Mouse (Mus musculus): ENCODE results near the gene Mfsd11. TPM values are rescaled to one million over a fixed set of nuclear protein-coding genes. Genes with fewer than 3 reads are reported as not detected.

The Mfsd11 gene
- polyA plus RNA-seq (2014; fragmentation: Nextera tagmentation; extraction: Ambion mirVana), result 31.9 and 39.7 TPM in 2 replicates

DNA sequence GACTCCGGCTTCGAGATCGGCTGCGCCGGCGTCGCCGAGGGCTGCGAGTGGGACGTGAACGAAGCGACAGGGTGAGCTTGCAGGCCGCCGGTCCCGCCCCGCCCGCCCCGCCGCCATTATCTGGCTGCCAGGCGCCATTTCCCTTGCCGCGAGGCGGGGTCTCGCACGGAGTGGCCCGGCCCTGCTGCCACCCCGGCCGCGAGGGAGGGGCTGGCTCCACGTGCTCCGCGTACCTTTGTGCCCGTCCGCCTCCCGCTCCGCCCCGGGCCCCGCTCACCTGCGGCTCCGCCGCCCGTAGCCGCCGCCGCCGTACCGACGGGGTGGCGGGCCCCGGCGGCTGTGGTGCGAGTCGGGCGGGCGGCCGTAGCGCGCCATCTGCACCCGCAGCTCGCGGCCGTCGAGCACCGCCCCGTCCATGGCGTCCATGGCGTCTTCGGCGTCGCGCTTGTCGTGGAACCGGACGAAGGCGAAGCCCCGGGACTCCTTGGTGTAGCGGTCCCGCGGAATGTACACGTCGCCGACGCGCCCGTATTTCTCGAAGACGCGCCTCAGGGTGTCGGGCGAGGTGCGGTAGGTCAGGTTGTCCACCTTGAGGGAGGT is at the start of gene Mfsd11:
TSS of gene Mfsd11 (plus strand) at position 150 of the 600 bp plus-strand sequence.
- Histone ChIP-seq H3K4me2 (ENCODE audit: low read length) (peak within 1 kb of the TSS; percentile 70), H3K27me3 (ENCODE audit: control insufficient read depth, insufficient read depth, low read length) (no peaks in the 10 kb centered on the region), H3K27ac (replicated peaks in 1 of 2; ENCODE audit: control insufficient read depth in 1 of 2, insufficient read depth in 1 of 2, low read depth in 2 of 2, low read length in 2 of 2) (peak within 1 kb of the TSS; percentile 99 to 100), H3K9ac (ENCODE audit: low read length) (peak within 1 kb of the TSS; percentile 99), H3K4me3 (ENCODE audit: control insufficient read depth in 1 of 2, insufficient read depth in 1 of 2, low read depth in 1 of 2, low read length in 2 of 2) (peak within 1 kb of the TSS; percentile 92 to 98), H3K9me3 (ENCODE audit: control insufficient read depth, low read length) (no peaks in the 10 kb centered on the region), H3K36me3 (ENCODE audit: control insufficient read depth, insufficient read depth, low read length) (peaks cover 61% of the 10 kb centered on the region), H3K4me1 (ENCODE audit: control insufficient read depth in 2 of 2, insufficient read depth in 2 of 2, low read length in 2 of 2) (peaks cover 2 to 25% of the 10 kb centered on the region in 2 experiments; a peak in 2 of 4 replicates)
- WGBS, result under 1% methylated on average over 82 of the region's 91 CpGs
- peak; percentile 72 for ATAC-seq (ENCODE audit: insufficient number of reproducible peaks, insufficient read depth, low FRiP score, low read depth)

DNA sequence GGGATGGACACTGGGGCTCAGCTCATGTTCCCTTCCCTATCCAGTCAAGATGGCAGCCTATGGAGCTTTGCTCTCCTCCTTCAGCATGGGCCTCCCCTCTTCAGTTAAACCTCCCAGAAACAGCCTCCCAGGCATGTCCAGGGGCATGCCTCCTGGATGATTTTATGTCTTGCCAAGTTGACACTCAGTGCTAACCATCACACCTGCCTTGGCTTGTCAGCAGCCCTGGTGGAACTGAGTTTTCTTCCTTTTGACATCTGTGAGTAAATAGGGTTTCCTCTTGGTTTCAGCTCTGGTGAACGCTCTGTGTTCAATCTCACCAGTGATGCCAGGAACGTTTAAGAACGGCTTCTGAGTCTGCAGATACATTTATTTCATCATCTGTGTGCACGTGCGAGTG is 49.5 kb upstream of the Mfsd11 start:
- Histone ChIP-seq H3K9me3 (ENCODE audit: control insufficient read depth, low read length) (no peaks in the 10 kb centered on the region), H3K27me3 (ENCODE audit: control insufficient read depth, insufficient read depth, low read length) (no peaks in the 10 kb centered on the region), H3K4me3 (ENCODE audit: control insufficient read depth in 1 of 2, insufficient read depth in 1 of 2, low read depth in 1 of 2, low read length in 2 of 2) (no peak overlapping the region), H3K9ac (ENCODE audit: low read length) (no peak overlapping the region), H3K27ac (replicated peaks in 1 of 2; ENCODE audit: control insufficient read depth in 1 of 2, insufficient read depth in 1 of 2, low read depth in 2 of 2, low read length in 2 of 2) (no peak overlapping the region), H3K4me2 (ENCODE audit: low read length) (no peak overlapping the region), H3K4me1 (ENCODE audit: control insufficient read depth in 2 of 2, insufficient read depth in 2 of 2, low read length in 2 of 2) (peaks cover 5 to 6% of the 10 kb centered on the region in 2 experiments; a peak in 3 of 4 replicates), H3K36me3 (ENCODE audit: control insufficient read depth, insufficient read depth, low read length) (no peaks in the 10 kb centered on the region)
- ATAC-seq (ENCODE audit: insufficient number of reproducible peaks, insufficient read depth, low FRiP score, low read depth), result no peak
- 77% methylated on average over 5 of the region's 5 CpGs for WGBS

DNA sequence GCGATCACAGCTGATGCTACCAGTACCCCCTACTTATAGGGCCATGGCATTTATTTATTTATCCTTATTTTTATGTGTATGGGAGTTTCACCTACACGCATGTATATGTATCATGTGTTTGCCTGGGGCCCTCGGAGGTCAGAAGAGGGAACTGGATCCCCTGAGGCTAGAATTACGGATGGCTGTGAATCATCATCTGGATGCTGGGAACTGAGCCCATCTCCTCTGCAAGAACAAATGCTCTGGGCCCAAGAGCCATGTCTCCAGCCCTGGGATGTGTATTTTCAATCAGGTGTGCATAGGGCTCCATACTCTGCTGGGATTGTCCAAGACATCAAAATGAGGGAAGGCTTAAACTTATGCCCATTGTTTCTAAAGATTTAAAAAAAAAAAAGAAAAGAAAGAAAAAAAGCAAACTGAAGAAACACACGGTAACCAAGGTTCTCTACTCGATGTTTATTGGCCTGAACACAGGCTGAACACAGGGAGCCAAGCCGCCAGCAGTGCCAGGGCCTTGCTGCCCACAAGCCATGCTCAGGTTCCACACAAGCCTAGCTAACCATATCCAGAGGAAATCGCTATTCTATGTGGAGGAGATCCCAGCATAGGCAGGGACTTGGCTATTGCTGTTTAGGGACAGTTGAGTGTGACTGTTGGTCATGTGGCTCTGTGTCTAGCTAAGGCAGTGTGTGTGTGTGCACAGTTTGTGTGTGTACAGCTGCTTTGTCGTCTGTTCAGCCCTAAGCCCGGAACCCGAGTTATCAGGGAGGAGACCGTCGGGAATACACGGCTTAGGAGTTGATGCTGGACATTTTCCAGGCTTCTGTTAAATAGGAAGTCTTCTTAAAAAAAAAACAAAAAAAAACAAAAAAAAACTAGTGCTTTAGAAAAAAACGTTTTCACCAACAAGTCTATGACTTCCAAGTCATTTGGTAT is 45.8 kb upstream of the Mfsd11 start:
- H3K27ac ChIP-seq (replicated peaks in 1 of 2; ENCODE audit: control insufficient read depth in 1 of 2, insufficient read depth in 1 of 2, low read depth in 2 of 2, low read length in 2 of 2), result peak overlapping the region; percentile 58 to 71
- peaks cover 8 to 12% of the 10 kb centered on the region in 2 experiments for H3K4me1 ChIP-seq (ENCODE audit: control insufficient read depth in 2 of 2, insufficient read depth in 2 of 2, low read length in 2 of 2)
- H3K36me3 ChIP-seq (ENCODE audit: control insufficient read depth, insufficient read depth, low read length), result peaks cover 9% of the 10 kb centered on the region
- H3K9ac ChIP-seq (ENCODE audit: low read length), result peak overlapping the region; percentile 36; the same call in 1 of the 2 replicates
- H3K27me3 ChIP-seq (ENCODE audit: control insufficient read depth, insufficient read depth, low read length), result no peaks in the 10 kb centered on the region; the same call in 1 of the 2 replicates
- no peak for ATAC-seq (ENCODE audit: insufficient number of reproducible peaks, insufficient read depth, low FRiP score, low read depth)
- 55% methylated on average over 15 of the region's 15 CpGs for WGBS
- no peak overlapping the region for H3K4me2 ChIP-seq (ENCODE audit: low read length)
- no peak overlapping the region for H3K4me3 ChIP-seq (ENCODE audit: control insufficient read depth in 1 of 2, insufficient read depth in 1 of 2, low read depth in 1 of 2, low read length in 2 of 2)
- H3K9me3 ChIP-seq (ENCODE audit: control insufficient read depth, low read length), result no peaks in the 10 kb centered on the region

DNA sequence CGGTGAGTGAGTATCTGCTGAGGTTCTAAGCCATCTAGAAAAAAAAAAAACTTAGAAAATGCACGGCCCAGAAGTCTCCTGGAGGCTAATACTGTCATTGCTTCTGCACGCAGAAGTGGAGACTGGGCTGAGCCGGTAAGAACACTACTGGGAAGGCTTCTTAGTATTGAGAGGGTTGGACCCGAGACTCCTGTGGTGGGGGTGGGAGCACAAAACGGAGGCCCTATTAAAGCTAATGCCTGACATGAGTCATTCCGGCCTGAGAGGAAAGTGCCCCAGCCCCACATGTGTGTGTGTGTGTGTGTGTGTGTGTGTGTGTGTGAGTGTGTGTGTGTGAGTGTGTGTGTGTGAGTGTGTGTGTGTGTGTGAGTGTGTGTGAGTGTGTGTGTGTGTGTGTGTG is 45.1 kb upstream of the Mfsd11 start:
- WGBS, result 50% methylated on average over 7 of the region's 7 CpGs
- peaks cover 10 to 18% of the 10 kb centered on the region in 2 experiments for H3K4me1 ChIP-seq (ENCODE audit: control insufficient read depth in 2 of 2, insufficient read depth in 2 of 2, low read length in 2 of 2)
- ATAC-seq (ENCODE audit: insufficient number of reproducible peaks, insufficient read depth, low FRiP score, low read depth), result no peak
- peaks cover 9% of the 10 kb centered on the region for H3K36me3 ChIP-seq (ENCODE audit: control insufficient read depth, insufficient read depth, low read length)
- peak overlapping the region; percentile 58 to 61; a peak in 3 of 4 replicates for H3K27ac ChIP-seq (replicated peaks in 1 of 2; ENCODE audit: control insufficient read depth in 1 of 2, insufficient read depth in 1 of 2, low read depth in 2 of 2, low read length in 2 of 2)
- H3K27me3 ChIP-seq (ENCODE audit: control insufficient read depth, insufficient read depth, low read length), result no peaks in the 10 kb centered on the region; the same call in 1 of the 2 replicates
- no peaks in the 10 kb centered on the region for H3K9me3 ChIP-seq (ENCODE audit: control insufficient read depth, low read length)
- no peak overlapping the region for H3K4me2 ChIP-seq (ENCODE audit: low read length)
- no peak overlapping the region for H3K9ac ChIP-seq (ENCODE audit: low read length)
- H3K4me3 ChIP-seq (ENCODE audit: control insufficient read depth in 1 of 2, insufficient read depth in 1 of 2, low read depth in 1 of 2, low read length in 2 of 2), result no peak overlapping the region

DNA sequence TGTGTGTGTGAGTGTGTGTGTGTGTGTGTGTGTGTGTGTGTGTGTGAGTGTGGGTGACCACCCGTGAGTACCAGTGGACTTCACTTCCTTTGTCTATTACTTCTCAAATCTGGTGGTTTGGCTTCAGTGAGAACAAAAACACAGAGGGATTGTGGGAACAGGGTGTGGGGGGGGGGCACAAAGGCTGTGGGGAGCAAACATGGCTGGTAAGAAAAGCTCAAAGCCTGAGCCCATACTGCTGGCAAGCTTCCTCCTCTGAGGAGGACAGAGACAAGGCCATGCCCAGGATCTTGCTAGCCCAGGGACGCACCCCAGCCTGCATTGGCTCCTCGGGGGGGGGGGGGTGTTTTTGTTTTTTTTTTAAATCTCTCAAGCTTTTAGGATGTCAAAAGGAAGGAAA is 44.7 kb upstream of the Mfsd11 start:
- Histone ChIP-seq H3K4me3 (ENCODE audit: control insufficient read depth in 1 of 2, insufficient read depth in 1 of 2, low read depth in 1 of 2, low read length in 2 of 2) (no peak overlapping the region), H3K9me3 (ENCODE audit: control insufficient read depth, low read length) (no peaks in the 10 kb centered on the region), H3K36me3 (ENCODE audit: control insufficient read depth, insufficient read depth, low read length) (peaks cover 9% of the 10 kb centered on the region), H3K4me2 (ENCODE audit: low read length) (no peak overlapping the region), H3K27ac (replicated peaks in 1 of 2; ENCODE audit: control insufficient read depth in 1 of 2, insufficient read depth in 1 of 2, low read depth in 2 of 2, low read length in 2 of 2) (peak overlapping the region; percentile 58 to 61), H3K4me1 (ENCODE audit: control insufficient read depth in 2 of 2, insufficient read depth in 2 of 2, low read length in 2 of 2) (peaks cover 10 to 22% of the 10 kb centered on the region in 2 experiments), H3K27me3 (ENCODE audit: control insufficient read depth, insufficient read depth, low read length) (no peaks in the 10 kb centered on the region; the same call in 1 of the 2 replicates), H3K9ac (ENCODE audit: low read length) (peak overlapping the region; percentile 42; the same call in 1 of the 2 replicates)
- 75% methylated on average over 3 of the region's 3 CpGs for WGBS
- no peak for ATAC-seq (ENCODE audit: insufficient number of reproducible peaks, insufficient read depth, low FRiP score, low read depth)

DNA sequence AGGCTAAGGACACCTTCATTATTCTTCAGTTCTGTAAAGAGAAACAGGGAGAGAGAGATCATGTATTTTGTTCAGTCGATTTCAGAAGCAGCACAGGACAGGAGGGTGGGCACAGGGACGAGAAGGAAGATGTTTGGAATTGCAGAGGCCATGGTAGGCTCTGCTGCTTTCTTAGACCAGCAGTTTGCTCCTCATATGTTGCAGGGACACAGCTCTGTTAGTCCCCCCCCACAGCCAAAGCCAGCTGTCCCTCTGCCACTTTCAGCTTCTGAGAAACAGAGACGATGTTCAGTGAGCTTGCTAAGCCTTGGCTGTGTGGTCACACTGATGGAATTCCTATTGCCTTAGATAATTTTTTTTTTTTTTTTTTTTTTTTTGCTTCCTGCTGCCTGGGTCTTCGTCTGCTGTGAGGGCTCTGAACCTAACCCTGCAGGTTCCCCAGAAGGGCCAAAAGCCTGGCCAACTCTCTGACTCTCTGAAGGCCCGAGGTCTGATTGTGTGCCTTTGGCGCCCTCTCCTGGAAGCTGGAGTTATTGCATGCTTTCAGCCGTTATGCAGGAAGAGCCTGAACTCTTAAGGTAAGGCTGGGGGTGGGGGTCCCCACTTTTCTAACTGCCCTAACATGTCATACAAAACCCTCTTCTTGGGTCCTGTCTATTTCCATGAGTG is 44.2 kb upstream of the Mfsd11 start:
- Histone ChIP-seq H3K9ac (ENCODE audit: low read length) (peak overlapping the region; percentile 42), H3K4me2 (ENCODE audit: low read length) (no peak overlapping the region), H3K4me3 (ENCODE audit: control insufficient read depth in 1 of 2, insufficient read depth in 1 of 2, low read depth in 1 of 2, low read length in 2 of 2) (no peak overlapping the region), H3K9me3 (ENCODE audit: control insufficient read depth, low read length) (no peaks in the 10 kb centered on the region), H3K36me3 (ENCODE audit: control insufficient read depth, insufficient read depth, low read length) (peaks cover 9% of the 10 kb centered on the region), H3K27me3 (ENCODE audit: control insufficient read depth, insufficient read depth, low read length) (no peaks in the 10 kb centered on the region; the same call in 1 of the 2 replicates), H3K27ac (replicated peaks in 1 of 2; ENCODE audit: control insufficient read depth in 1 of 2, insufficient read depth in 1 of 2, low read depth in 2 of 2, low read length in 2 of 2) (peak overlapping the region; percentile 58 to 61), H3K4me1 (ENCODE audit: control insufficient read depth in 2 of 2, insufficient read depth in 2 of 2, low read length in 2 of 2) (peaks cover 15 to 28% of the 10 kb centered on the region in 2 experiments)
- WGBS, result 21% methylated on average over 7 of the region's 7 CpGs
- ATAC-seq (ENCODE audit: insufficient number of reproducible peaks, insufficient read depth, low FRiP score, low read depth), result no peak

DNA sequence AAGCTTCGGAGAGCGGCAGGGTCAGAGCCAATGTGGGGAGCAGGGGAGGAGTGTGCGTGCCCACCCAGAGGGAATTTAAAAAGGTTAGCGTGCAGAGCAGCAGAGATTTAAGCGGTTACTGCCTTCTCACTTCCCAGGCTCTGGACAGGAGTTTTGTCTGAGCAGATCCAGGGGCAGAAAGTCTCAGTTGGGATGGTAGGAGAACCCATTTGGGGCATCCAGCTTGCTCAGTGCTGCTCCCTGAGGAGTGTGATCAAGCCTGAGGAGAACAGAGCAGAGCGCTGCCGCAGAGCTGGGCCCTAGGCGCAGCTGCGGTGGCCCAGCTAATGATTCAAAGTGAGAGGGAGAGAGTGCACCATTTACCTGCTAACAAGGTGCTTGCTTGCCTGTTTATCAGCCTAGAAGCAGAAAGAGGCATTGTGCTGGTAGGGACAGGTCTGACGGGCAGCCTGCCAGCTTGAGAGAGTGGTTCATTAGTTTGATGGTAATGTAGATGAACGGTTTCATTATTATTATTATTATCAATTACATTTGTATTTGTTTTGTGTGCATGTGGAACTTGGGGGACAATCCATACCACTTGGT is 43.3 kb upstream of the Mfsd11 start:
- Histone ChIP-seq H3K27me3 (ENCODE audit: control insufficient read depth, insufficient read depth, low read length) (no peaks in the 10 kb centered on the region; the same call in 1 of the 2 replicates), H3K4me1 (ENCODE audit: control insufficient read depth in 2 of 2, insufficient read depth in 2 of 2, low read length in 2 of 2) (peaks cover 22 to 36% of the 10 kb centered on the region in 2 experiments), H3K9me3 (ENCODE audit: control insufficient read depth, low read length) (no peaks in the 10 kb centered on the region), H3K9ac (ENCODE audit: low read length) (no peak overlapping the region), H3K4me3 (ENCODE audit: control insufficient read depth in 1 of 2, insufficient read depth in 1 of 2, low read depth in 1 of 2, low read length in 2 of 2) (no peak overlapping the region), H3K4me2 (ENCODE audit: low read length) (no peak overlapping the region), H3K27ac (replicated peaks in 1 of 2; ENCODE audit: control insufficient read depth in 1 of 2, insufficient read depth in 1 of 2, low read depth in 2 of 2, low read length in 2 of 2) (no peak overlapping the region), H3K36me3 (ENCODE audit: control insufficient read depth, insufficient read depth, low read length) (peaks cover 9% of the 10 kb centered on the region)
- ATAC-seq (ENCODE audit: insufficient number of reproducible peaks, insufficient read depth, low FRiP score, low read depth), result no peak
- 74% methylated on average over 11 of the region's 11 CpGs for whole genome bisulfite sequencing
